Mouse (Mus musculus) megakaryocyte, embryonic 14.5 days (primary cell): ENCODE measurements around the gene 1600012H06Rik. TPM values are rescaled to one million over a fixed set of nuclear protein-coding genes. Genes with fewer than 3 reads are reported as not detected.
"Not testable (repeated sequence)": the region's sequence is repeated elsewhere in the genome, so short reads cannot be mapped to it uniquely, and the experiment has no call there.

ENCODE experiments used
- H3K27me3 ChIP-seq: replicated peaks from 2 replicates; pipeline ENCODE3; 2012; ENCODE audit warnings: inconsistent platforms
- H3K36me3 ChIP-seq: replicated peaks from 2 replicates; pipeline ENCODE3; 2012; ENCODE audit warnings: low read length, inconsistent platforms, mixed read lengths
- H3K4me1 ChIP-seq: 2 replicates; pipeline ENCODE4 v1.6.1; 2012; ENCODE audit warnings: inconsistent platforms
- H3K4me3 ChIP-seq: replicated peaks from 2 replicates; pipeline ENCODE3; 2012; ENCODE audit warnings: moderate library complexity, mild to moderate bottlenecking, inconsistent platforms
- H3K9me3 ChIP-seq: 2 replicates; pipeline ENCODE4 v1.6.1; 2012; ENCODE audit warnings: inconsistent platforms
- polyA plus RNA-seq: library from polyadenylated mRNA; stranded (reverse); fragments of >175 nt; gene quantifications from 2 replicates; pipeline ENCODE4 v1.2.3, GENCODE M21; 2012; ENCODE audit warnings: low replicate concordance; ENCODE audit not compliant: insufficient read depth

The 1600012H06Rik gene
- polyA plus RNA-seq, 1 experiment = 3.1 TPM

DNA sequence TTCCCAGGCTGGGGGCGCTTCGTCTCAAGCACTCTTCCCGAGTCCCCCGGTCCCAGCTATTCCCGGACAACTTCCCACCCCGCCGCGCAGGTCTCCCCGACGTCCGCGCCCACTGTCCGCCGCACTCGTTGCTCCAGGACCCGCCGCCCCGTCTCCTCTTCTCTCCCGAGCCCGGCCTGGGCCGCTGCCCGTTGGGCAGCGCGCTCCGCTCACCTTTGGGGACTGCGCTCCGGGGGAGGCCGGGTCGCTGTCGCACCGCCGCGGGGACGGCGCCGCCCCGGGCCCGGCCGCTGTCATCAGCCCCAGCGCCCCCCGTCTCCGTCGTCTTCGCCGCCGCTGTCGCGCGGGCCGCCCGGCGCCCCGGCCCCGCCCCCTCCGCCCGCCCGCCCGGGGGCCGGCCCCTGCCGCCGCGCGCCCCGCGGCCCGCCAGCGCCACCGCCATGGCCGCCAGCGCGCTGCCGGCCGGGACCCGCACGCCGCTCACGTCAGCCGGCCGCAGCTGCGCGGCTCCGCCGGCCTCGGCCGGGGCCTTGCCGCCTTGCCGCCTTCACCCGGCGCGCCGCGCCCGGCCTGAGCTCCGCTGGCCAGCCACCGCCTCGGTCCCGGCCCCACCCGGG is 49.6 kb downstream of the 1600012H06Rik start:
- H3K4me3 ChIP-seq, H3K9me3 ChIP-seq, H3K36me3 ChIP-seq, H3K4me1 ChIP-seq, H3K27me3 ChIP-seq: not testable (repeated sequence)

DNA sequence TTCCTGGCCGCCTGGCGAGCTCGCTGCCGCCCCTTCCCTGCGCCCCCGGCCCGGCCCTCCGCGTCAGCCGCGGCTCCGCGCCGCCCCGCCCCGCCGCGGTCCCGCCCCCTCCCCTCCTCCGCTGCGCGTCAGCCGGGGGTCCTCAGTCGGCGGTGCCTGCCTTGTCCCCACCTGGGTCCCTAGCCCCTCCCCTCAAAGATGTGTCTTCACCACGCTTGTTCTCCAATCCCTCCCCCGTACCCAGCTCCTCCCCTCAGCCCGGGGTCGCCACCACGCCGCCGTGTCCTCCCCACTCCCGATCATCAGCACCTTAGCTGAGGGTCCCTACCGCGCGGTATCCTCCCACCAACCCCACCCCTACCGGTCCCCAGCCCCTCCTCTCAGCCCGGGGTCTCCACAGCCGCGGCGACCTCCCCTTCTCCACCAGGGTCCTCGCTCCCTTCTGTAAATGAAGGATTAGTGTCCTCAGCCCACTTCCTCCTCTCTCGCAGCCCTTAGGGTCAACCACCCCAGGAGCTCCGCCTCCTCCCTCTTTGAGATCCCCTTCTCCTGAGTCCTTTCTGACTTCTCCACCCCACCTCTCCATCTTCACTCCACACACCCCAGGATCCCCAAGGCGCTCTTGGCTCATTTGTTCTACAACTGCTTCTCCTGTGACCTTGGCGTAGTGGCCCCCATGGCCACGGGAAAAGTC is 50.3 kb downstream of the 1600012H06Rik start:
- H3K4me1 ChIP-seq, H3K4me3 ChIP-seq, H3K27me3 ChIP-seq, H3K9me3 ChIP-seq, H3K36me3 ChIP-seq: not testable (repeated sequence)

DNA sequence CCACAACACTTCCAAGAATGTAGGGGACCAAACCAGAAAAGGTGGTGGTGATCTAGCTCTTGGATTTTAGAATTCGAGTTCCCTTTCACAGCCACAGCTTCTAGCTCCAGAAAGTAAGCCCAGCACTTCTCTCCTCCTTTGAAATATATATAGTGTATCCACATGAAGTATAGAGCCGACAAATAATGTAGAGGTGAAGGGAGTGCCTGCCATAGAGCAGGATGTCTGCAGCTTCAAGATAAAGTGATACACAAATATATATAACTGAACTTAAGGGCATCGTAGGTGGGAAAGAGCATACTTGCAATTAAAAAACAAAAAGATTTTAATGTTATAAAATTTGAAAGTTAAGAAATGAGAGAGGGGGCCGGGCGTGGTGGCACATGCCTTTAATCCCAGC is 51.2 kb downstream of the 1600012H06Rik start:
- H3K9me3 ChIP-seq, H3K4me3 ChIP-seq, H3K4me1 ChIP-seq, H3K36me3 ChIP-seq, H3K27me3 ChIP-seq: not testable (repeated sequence)

DNA sequence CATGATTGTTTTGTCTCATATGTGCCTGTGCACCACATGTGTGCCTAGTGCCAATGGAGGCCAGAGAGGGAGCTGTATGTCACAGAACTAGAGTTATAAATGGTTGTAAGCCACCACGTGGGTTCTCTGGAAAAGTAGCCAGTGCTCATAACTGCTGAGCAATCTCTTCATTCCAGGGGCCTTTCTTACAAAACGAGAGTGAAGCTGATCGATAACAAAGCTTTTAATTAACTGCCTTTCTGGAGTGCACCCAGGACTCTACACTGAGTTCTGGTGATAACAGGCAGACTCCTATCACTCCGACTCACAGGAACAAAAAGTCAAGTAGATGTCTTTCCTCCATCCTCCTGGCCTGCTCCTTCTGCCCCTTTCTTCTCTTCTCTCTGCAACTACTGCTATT is 57.1 kb downstream of the 1600012H06Rik start:
- not testable (repeated sequence) for H3K36me3 ChIP-seq, H3K27me3 ChIP-seq, H3K4me3 ChIP-seq

DNA sequence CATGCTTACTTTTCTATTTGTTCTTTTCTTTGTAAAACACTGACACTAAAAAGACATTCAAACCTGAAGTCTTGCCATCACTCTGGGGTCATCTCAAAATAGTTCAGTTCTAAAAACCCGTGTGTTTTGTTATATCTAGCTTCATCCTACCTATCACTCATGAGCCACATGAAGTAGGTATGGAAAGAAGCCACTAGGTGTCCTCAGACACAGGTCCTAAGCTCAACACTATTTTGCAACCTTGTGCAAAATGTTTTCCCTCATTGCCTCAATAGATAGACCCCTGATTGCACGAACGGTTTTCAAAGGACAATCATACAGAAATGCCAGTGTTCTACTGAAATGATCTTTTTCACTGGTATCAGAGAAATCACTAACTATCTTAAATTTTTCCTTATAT is 66.1 kb downstream of the 1600012H06Rik start:
- H3K4me1 ChIP-seq, H3K27me3 ChIP-seq, H3K36me3 ChIP-seq, H3K4me3 ChIP-seq, H3K9me3 ChIP-seq: not testable (repeated sequence)

More for the DNA sequence above, 57.1 kb downstream of the 1600012H06Rik start:
- H3K9me3 ChIP-seq, H3K4me1 ChIP-seq: not testable (repeated sequence)

Other genes with a start within 250 kb of the 1600012H06Rik start
- not detected in 2 replicates for gene Thbs2, start 248.9 kb upstream of the 1600012H06Rik start, polyA plus RNA-seq
- 8.6 and 15.6 TPM in 2 replicates for gene Wdr27, start within 50 bp of the 1600012H06Rik start, polyA plus RNA-seq
- gene Phf10, start 18.1 kb downstream of the 1600012H06Rik start, polyA plus RNA-seq = 8.6 and 36.4 TPM in 2 replicates
- 1.2 and 2.3 TPM in 2 replicates for gene 9030025P20Rik, start 35.3 kb downstream of the 1600012H06Rik start, polyA plus RNA-seq
- not detected in 2 replicates for gene Gm3417, start 35.6 kb downstream of the 1600012H06Rik start, polyA plus RNA-seq
- gene Gm3435, start 67.0 kb downstream of the 1600012H06Rik start, polyA plus RNA-seq = not detected in 2 replicates
- 1.0 and 1.8 TPM in 2 replicates for gene Ermard, start 98.0 kb downstream of the 1600012H06Rik start, polyA plus RNA-seq
- gene Tcte3, start 98.3 kb downstream of the 1600012H06Rik start, polyA plus RNA-seq = 3.2 and 3.3 TPM in 2 replicates
- gene Gm3448, start 98.4 kb downstream of the 1600012H06Rik start, polyA plus RNA-seq = 0.10 TPM in 1 of 2 replicates, not detected in the other